Mouse (Mus musculus): Measurements from ENCODE around the gene Atg7. TPM values are rescaled to one million over a fixed set of nuclear protein-coding genes. Genes with fewer than 3 reads are reported as not detected.
A peak's percentile ranks its signal among the peaks of the same experiment; 100 is the strongest.

The Atg7 gene
- polyA plus RNA-seq, 1 experiment from 2014 or later, result 25.0 TPM

DNA sequence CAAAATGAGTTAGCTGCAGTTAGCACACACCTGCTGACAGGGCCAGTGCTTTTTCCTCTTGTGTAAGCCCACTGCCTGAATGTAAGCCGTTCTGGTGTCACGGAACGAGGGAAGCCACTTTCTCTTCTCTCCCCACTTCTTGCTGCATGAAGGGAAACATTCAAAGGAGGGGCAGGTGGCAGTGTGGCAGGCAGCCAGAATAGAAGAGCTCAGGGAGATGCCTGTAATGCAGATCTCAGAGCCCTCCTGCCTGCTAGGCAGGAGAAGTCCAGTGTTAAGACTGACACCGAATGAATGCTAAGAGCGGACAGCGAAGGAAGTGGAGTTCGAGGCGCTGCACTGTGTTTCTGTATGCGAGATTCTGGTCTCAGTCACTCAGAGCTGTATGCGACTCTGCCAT, 49.8 kb downstream of the Atg7 start:
- Histone ChIP-seq H3K9me3 (no peaks in the 10 kb centered on the region), H3K4me1 (replicated peaks) (no peaks in the 10 kb centered on the region), H3K27ac (no peak overlapping the region), H3K36me3 (peaks cover 12% of the 10 kb centered on the region), H3K27me3 (ENCODE audit: insufficient read depth, poor library complexity, severe bottlenecking) (peaks cover 5% of the 10 kb centered on the region), H3K4me3 (no peak overlapping the region)
- no peak for DNase-seq (ENCODE audit: low spot score)
- WGBS, result 94% methylated on average over 10 of the region's 10 CpGs

DNA sequence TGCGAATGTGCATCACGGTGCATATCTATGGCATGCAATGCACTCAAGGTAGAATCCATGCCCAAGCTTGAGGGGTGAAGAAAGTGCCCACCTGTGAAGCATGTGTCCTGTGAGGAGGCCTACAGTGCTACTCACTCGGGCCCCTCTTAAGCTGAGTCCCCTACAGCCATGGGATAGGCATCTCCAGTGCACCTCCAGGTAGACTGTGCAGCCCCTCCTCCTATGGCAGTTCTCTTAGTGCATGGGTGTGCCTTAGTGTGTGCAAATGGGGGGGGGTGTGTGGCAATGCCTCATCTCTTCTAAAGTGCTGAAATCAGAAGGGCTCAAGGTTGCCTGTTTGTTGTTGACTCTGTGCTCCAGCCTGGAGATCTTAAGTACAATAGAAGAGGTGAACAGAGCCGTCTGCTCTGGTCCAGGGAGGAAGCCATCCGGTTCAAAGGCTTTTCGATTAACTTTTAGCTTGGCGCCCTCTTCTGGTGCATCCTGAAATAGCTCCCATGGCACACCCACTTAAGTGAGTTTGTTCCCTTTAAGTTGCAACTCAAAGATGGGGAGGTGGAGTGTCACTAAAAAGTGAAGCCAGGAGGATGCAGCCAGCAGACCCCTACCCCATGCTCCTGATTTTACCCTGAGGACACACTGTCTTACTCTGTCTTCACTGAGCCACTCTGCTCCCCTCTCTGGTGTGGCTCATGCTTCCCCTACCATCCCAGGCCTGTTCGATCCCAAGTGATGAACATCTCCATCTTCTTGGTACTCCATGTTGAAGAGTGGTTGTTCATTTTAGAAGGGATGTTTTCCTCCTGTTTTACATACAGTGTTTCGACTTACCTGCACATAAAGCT, 55.0 kb downstream of the Atg7 start:
- Histone ChIP-seq H3K9me3 (no peaks in the 10 kb centered on the region), H3K4me1 (replicated peaks) (no peaks in the 10 kb centered on the region), H3K36me3 (peaks cover 17% of the 10 kb centered on the region), H3K27me3 (ENCODE audit: insufficient read depth, poor library complexity, severe bottlenecking) (no peaks in the 10 kb centered on the region), H3K27ac (no peak overlapping the region), H3K4me3 (no peak overlapping the region)
- peak; percentile 79 for DNase-seq (ENCODE audit: low spot score)
- 47% methylated on average over 9 of the region's 9 CpGs for WGBS

DNA sequence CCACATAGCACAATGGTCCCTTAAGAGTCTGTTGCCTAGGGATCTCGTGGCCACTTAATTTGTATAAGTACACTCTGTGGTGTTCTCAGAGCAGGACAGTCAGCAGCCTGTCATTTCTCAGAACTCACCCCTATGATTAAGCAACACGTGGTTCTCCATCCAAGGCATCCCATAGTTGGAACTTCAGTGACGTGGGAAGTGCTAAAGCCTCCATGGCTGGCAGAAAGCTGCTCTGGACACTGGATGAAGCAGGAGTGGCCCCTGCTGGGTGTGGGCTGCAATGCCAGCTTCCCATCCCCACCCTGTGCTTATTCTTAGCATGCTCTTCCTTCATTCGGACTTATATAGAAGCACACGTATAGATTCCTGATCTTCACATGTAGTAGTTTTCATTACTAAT, 55.7 kb downstream of the Atg7 start:
- no peaks in the 10 kb centered on the region for H3K4me1 ChIP-seq (replicated peaks)
- H3K4me3 ChIP-seq, result no peak overlapping the region
- peaks cover 14% of the 10 kb centered on the region; the same call in 1 of the 2 replicates for H3K36me3 ChIP-seq
- no peak overlapping the region for H3K27ac ChIP-seq
- no peaks in the 10 kb centered on the region for H3K9me3 ChIP-seq
- 66% methylated on average over 5 of the region's 5 CpGs for WGBS
- H3K27me3 ChIP-seq (ENCODE audit: insufficient read depth, poor library complexity, severe bottlenecking), result no peaks in the 10 kb centered on the region
- no peak for DNase-seq (ENCODE audit: low spot score)

DNA sequence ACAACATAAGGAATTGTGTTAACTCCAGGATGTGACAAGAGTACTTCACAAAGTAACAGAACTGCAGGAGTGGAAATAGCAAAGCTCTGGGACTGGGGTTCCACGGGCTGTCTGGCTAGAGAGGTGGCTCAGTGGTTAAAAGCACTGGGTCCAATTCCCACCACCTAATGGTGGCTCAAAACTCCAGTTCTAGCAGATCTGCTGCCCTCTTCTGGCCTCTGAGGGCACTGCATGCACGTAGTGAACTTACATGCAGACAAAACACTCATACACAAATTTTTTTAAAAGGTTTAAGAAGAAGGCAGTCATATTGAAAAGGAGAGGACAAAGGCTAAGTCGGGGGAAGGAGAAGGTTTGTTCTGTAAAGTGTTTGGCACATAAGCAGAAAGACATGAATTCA, 57.8 kb downstream of the Atg7 start:
- H3K27me3 ChIP-seq (ENCODE audit: insufficient read depth, poor library complexity, severe bottlenecking), result no peaks in the 10 kb centered on the region
- no peak for DNase-seq (ENCODE audit: low spot score)
- no peaks in the 10 kb centered on the region for H3K9me3 ChIP-seq
- H3K36me3 ChIP-seq, result peaks cover 17% of the 10 kb centered on the region; the same call in 1 of the 2 replicates
- H3K27ac ChIP-seq, result no peak overlapping the region
- whole genome bisulfite sequencing, result 76% methylated on average over 3 of the region's 3 CpGs
- no peaks in the 10 kb centered on the region for H3K4me1 ChIP-seq (replicated peaks)
- H3K4me3 ChIP-seq, result no peak overlapping the region

DNA sequence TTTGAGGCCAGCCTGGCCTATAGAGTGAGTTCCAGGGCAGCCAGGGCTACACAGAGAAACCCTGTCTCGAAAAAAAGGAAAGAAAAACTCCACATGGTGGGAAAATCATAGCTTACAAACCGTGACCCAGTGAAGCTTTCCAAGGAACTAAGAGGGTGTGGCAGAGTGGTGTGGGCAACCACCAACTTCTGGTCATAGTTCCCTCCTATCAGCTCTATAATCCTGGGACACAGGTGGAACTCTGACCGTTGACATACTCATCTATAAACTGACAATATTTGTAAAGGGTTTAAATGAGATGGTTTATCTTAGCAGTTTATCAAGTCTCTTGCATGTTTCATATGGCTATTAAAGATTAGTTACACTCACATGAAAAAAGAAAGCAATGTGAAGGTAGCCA, 64.1 kb downstream of the Atg7 start:
- Histone ChIP-seq H3K27ac (no peak overlapping the region), H3K27me3 (ENCODE audit: insufficient read depth, poor library complexity, severe bottlenecking) (no peaks in the 10 kb centered on the region), H3K9me3 (no peaks in the 10 kb centered on the region), H3K4me1 (replicated peaks) (0 out of 2 replicates have a peak, but pooled peaks cover 8% of the 10 kb centered on the region), H3K36me3 (peaks cover 11% of the 10 kb centered on the region; the same call in 1 of the 2 replicates), H3K4me3 (no peak overlapping the region)
- 85% methylated on average over 3 of the region's 3 CpGs for WGBS
- DNase-seq (ENCODE audit: low spot score), result no peak

DNA sequence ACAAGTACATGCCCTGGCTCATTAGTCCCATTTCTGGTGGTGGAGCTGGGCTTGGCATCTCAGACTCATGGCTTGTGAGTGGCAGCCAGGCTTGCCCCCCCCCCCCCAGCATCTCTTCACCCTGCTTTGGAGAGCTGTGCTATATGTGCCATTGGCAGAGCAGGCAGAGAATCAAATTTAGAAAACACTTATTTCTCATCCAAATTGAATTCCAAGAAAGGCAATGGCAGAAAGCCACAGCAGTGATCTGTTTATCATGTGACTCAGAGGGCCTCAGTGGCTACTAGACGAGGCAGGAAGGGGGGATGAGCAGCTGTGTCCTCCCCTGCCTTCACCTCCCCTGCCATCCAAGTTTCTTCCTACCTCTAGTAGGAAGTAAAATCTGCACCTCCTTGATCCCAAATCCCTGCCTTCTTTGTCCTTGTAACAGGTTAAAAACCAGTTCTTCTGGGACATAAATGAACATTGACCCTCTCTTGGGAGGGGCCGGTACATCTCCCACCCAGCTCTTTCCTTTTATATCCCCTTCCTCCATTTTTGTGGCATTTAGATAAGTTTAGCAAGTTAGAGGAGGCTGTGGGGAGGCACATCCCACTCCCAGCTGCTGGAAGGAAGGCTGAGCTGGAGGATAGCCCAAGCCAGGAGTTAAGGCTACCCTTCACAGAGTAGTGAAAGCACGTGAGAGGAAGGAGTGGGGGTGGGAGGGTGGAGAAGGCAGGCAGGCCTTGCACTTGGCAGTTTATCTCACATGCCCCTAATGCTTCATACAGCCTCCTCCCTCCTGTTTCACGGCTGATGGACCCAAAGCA, 69.5 kb downstream of the Atg7 start:
- H3K27ac ChIP-seq, result no peak overlapping the region
- WGBS, result 71% methylated on average over 4 of the region's 4 CpGs
- H3K27me3 ChIP-seq (ENCODE audit: insufficient read depth, poor library complexity, severe bottlenecking), result no peaks in the 10 kb centered on the region
- peaks cover 2% of the 10 kb centered on the region; the same call in 1 of the 2 replicates for H3K36me3 ChIP-seq
- H3K9me3 ChIP-seq, result no peaks in the 10 kb centered on the region
- H3K4me1 ChIP-seq (replicated peaks), result peaks cover 31% of the 10 kb centered on the region
- H3K4me3 ChIP-seq, result no peak overlapping the region
- no peak for DNase-seq (ENCODE audit: low spot score)

DNA sequence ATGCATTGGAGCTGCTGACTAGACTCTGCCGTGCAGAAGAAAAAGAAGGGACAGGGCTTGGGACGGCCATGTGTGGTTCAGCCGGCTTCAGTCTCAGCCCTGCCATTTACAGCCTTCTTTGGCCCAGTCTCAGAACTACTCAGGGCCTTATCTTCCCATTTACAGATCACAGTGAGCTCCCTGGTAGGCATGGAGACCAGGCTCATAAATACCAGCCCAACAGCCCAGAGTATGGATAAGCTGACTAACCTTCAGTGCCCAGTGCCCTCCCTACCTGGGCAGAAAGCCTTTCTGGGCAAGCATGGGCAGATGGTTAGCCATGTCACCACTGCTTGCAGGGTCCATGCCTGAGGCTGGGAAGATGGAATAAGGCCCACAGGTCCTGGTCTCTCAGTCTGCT, 70.6 kb downstream of the Atg7 start:
- 85% methylated on average over 3 of the region's 3 CpGs for WGBS
- Histone ChIP-seq H3K4me1 (replicated peaks) (peaks cover 31% of the 10 kb centered on the region), H3K27me3 (ENCODE audit: insufficient read depth, poor library complexity, severe bottlenecking) (no peaks in the 10 kb centered on the region), H3K36me3 (peaks cover 2% of the 10 kb centered on the region; the same call in 1 of the 2 replicates), H3K4me3 (no peak overlapping the region), H3K9me3 (no peaks in the 10 kb centered on the region), H3K27ac (no peak overlapping the region)
- no peak for DNase-seq (ENCODE audit: low spot score)

DNA sequence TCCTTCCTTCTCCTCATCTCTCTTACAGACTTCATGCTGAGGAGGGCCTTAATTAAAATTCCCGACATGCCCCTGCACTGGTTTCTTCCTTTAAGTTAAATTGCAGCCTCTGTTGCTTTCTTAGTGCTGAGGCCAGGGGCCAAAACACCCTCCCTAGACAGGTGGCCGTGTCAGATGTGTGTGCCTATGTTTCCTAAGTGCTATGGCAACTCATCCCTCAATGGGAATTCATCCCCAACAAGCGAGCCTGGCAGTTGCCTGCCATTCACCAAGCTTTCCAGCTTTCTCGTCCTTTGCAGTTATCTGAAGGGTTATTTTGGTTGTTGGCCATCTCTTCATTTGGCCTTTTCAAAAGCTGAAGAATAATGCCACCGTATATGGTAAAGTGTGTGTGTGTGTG, 71.8 kb downstream of the Atg7 start:
- no peak for DNase-seq (ENCODE audit: low spot score)
- Histone ChIP-seq H3K9me3 (no peaks in the 10 kb centered on the region), H3K36me3 (no peaks in the 10 kb centered on the region; the same call in 1 of the 2 replicates), H3K27ac (0 out of 2 replicates have a peak overlapping the region, but pooled peaks have one; percentile 5), H3K27me3 (ENCODE audit: insufficient read depth, poor library complexity, severe bottlenecking) (no peaks in the 10 kb centered on the region), H3K4me1 (replicated peaks) (peaks cover 34% of the 10 kb centered on the region), H3K4me3 (no peak overlapping the region)
- 40% methylated on average over 5 of the region's 5 CpGs for WGBS

DNA sequence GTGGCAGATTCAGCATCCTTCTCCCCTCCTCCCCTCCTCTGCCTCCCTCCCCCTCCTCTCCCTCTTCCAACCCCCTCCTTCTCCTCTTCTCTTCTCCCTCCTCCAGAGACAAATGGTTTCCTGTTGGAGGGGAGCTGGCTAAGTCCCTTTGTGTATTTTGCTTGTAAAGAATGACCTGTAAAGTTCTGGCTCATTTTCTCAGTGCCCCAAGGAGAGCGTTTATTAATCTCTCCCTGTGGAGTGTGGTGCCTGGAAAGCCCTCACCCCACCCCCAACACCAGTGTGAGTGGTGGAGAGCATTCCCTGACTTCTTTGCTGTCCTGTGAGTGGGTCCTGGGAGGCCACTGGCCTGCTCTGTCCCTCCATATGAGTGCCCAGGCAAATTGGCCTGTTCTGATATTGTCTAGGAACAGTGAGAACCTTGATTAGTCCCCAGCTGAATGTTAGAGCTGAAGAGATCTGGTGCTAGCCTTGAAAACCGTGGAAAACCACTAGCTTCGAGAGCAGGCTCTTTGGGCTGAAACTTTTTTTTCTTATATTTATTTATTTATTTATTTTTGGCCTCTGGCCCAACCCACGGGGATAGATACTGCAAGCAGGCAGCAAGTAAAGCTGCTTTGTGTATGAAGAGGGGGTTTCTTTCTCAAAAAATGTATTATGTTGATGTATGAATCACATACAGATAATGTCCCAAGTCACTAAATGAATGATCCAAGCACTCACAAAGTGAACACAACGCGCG, 72.6 kb downstream of the Atg7 start:
- Histone ChIP-seq H3K9me3 (no peaks in the 10 kb centered on the region), H3K36me3 (no peaks in the 10 kb centered on the region; the same call in 1 of the 2 replicates), H3K27me3 (ENCODE audit: insufficient read depth, poor library complexity, severe bottlenecking) (no peaks in the 10 kb centered on the region), H3K27ac (peak overlapping the region; percentile 79), H3K4me3 (no peak overlapping the region), H3K4me1 (replicated peaks) (peaks cover 27% of the 10 kb centered on the region)
- WGBS, result 67% methylated on average over 7 of the region's 7 CpGs
- DNase-seq (ENCODE audit: low spot score), result peak; percentile 17

DNA sequence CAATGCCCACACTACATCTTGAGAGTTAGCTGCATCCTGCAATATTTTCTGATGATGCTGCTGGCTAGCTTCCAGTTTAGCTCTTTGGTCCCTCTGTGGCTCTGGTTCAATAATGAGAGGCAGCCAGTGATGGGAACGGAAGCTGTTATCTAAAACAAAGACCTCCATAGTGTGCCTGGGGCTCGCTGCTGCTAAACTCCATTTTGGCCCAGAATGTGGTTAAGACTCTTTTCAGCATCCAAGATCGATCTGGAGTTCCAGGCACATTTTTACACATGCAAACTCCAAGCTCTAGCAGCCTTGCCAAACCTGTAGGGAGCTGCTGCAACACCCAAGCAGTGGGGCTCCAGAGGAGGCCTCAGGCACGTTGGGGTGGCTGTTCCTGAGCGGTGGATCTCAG, 76.2 kb downstream of the Atg7 start:
- Histone ChIP-seq H3K36me3 (no peaks in the 10 kb centered on the region; the same call in 1 of the 2 replicates), H3K9me3 (no peaks in the 10 kb centered on the region), H3K27ac (no peak overlapping the region), H3K4me1 (replicated peaks) (peaks cover 22% of the 10 kb centered on the region), H3K4me3 (no peak overlapping the region), H3K27me3 (ENCODE audit: insufficient read depth, poor library complexity, severe bottlenecking) (no peaks in the 10 kb centered on the region)
- WGBS, result 76% methylated on average over 5 of the region's 5 CpGs
- no peak for DNase-seq (ENCODE audit: low spot score)

DNA sequence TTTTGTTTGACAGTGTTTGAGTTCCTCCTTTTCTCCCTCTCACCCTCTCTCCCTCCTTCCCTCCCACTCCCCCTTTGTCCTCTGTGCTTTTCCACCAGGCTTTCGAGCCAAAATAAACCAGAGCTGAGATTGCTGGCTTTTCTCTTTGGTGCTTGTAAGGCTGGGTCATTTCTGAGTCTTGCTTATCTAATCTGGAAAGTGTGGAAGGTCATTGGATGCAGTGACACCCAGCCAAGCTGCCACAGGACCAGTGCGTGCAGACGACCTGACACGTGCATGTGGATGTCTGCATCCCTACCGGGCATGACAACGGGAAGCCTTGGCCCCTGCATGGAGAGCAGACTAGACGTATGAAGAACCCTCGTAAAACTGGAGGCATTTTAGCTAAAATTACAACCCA, 76.8 kb downstream of the Atg7 start:
- H3K9me3 ChIP-seq, result no peaks in the 10 kb centered on the region
- no peaks in the 10 kb centered on the region for H3K27me3 ChIP-seq (ENCODE audit: insufficient read depth, poor library complexity, severe bottlenecking)
- H3K36me3 ChIP-seq, result no peaks in the 10 kb centered on the region; the same call in 1 of the 2 replicates
- no peak overlapping the region for H3K27ac ChIP-seq
- 88% methylated on average over 8 of the region's 8 CpGs for WGBS
- DNase-seq (ENCODE audit: low spot score), result no peak
- peaks cover 17% of the 10 kb centered on the region for H3K4me1 ChIP-seq (replicated peaks)
- H3K4me3 ChIP-seq, result no peak overlapping the region

DNA sequence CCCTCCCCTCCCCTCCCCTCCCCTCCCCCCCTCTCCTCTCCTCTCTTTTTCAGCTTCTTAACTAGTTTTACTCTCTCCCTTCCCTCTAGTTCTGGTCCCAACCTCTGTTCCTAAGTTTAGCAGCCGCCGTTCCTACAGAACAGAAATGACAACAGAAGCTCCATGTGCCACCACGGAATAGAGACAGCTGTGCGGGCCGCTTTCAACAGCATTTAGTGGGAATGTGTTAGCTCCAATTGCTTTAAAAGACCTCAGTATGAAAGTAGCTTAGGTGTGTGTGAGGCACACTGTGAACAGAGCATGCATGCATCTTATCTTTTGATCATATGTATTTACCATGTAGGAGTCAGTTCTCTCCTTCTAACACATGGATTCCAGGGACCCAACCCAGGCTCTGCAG, 79.1 kb downstream of the Atg7 start:
- Histone ChIP-seq H3K9me3 (no peaks in the 10 kb centered on the region), H3K4me3 (no peak overlapping the region), H3K27me3 (ENCODE audit: insufficient read depth, poor library complexity, severe bottlenecking) (no peaks in the 10 kb centered on the region), H3K27ac (no peak overlapping the region), H3K36me3 (no peaks in the 10 kb centered on the region; the same call in 1 of the 2 replicates), H3K4me1 (replicated peaks) (peaks cover 27% of the 10 kb centered on the region)
- 88% methylated on average over 5 of the region's 5 CpGs for WGBS
- DNase-seq (ENCODE audit: low spot score), result no peak

Measured in hindbrain, embryonic 10.5 days (tissue).